Mouse (Mus musculus): Measurements from ENCODE around the gene Mfsd11.

DNA sequence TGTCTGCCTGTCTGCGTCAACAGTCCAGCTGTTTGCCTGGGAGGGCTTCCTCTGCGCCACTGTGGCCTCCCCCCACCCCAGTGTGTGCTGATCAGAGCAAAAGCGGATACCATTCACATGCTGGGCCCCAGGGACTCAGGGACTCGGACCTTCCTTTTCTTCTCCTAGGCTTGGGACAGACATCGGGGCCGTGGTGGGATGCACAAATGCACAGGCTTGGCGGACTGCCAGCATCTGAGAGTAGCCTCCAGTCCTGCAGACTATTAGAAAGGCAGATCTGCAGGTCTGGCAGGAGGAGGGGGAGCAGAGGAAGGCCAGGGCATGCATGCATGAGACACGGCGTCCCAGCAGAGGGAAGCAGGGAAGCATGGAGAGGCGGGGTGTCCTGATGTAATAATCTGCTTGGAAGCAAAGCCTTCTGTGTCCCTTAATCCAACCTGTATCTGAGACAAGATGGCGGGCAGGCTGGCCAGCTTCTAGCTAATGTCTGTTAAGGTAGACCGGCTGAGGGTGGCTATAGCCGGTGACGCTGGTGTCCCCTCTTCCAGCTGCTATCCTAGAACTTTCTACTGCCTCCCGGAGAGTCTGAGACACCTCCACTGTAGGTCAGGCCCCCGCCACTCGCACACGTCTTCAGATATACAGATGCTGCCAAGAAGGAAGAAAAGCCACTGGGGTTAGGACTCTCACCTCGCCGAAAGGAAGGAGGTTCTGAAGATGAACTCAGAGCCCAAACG, 39.3 kb upstream of the Mfsd11 start:
- no peak for TF ChIP-seq CTCF (IDR thresholded peaks at IDR 0.05; ENCODE audit: low read depth, low read length)
- TF ChIP-seq TAL1 (conservative IDR thresholded peaks at IDR 0.05; ENCODE audit: low read depth, low read length), result no peak
- no peak for TF ChIP-seq POLR2AphosphoS5 (IDR thresholded peaks at IDR 0.05; ENCODE audit: insufficient replicate concordance, low read depth, low read length)
- TF ChIP-seq GATA1 (IDR thresholded peaks at IDR 0.05; ENCODE audit: borderline replicate concordance, low read length), result no peak
